Mouse (Mus musculus) layer of hippocampus, postnatal 25 days (tissue): ENCODE data around the gene Olfr178. TPM values are rescaled to one million over a fixed set of nuclear protein-coding genes. Genes with fewer than 3 reads are reported as not detected.

ENCODE experiments used
- DNase-seq, 2 experiments: peaks; one replicate each; pipeline ENCODE4 v3.0.0; 2022; ENCODE audit warnings: mixed read lengths in 2 of 2, low spot score in 1 of 2; ENCODE audit errors: extremely low spot score in 1 of 2
- total RNA-seq, 2 experiments: library from RNA; stranded (reverse); gene quantifications; 2 replicates each; pipeline ENCODE4 v1.2.3; 2021

The Olfr178 gene
- total RNA-seq, result not detected

- no peak for DNase-seq
Measured at GRCm38 (mm10) chr16:58891963-58892362, at the start of gene Olfr178. Gene Olfr178 (minus strand): TSS chr16:58892063.

- DNase-seq, result no peak
Measured at GRCm38 (mm10) chr16:58929292-58929691, 37.4 kb upstream of the Olfr178 start, which contains the start of gene Olfr180. Gene Olfr180 (minus strand): TSS chr16:58929392.

DNA sequence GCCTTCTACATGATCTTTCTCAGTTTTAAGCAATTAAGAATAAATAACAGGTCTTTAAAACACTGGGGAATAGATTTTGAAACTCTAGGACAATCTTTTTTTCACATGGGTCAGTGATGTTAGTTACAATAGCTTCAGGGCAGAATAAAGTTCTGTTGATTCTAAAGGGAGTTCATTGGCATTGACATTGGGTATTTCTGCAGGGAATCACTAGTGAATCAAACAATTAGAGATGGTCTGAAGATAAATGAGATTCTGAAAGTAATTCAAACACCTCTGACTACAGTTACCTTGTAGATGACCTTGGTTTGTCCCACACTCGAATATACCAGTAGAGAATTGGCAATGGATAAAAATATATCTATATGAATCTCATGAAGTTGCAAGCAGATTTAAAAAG lies 36.8 kb upstream of the Olfr178 start, which contains the start of gene Olfr181:
Gene Olfr181, minus strand, starts transcription at position 101 of the 400 bp plus-strand sequence.
- no peak for DNase-seq

GRCm38 (mm10) chr16:58884416-58884815 lies 7.4 kb downstream of the Olfr178 start:
- no peak for DNase-seq

DNA sequence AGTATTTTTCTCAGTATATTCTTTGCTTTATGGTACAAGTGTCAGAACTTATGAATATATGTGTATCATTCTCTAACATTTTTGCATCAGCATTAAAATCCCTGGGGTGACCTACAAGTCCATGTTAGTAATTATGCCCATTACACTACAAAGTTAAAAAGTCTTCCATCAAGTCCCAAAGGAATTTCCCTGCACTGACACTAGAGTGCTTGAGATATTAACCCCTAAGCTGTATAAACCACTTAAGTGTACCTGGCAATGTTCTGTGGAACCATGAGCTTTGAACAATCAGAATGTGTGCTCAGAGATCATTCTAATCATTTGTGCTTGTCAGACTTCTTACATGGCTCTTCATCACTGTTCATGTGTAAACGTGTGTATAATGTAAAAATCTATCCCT lies 17.2 kb downstream of the Olfr178 start, which contains the start of gene Olfr177:
Gene Olfr177, minus strand, starts transcription at position 101 of the 400 bp plus-strand sequence.
- no peak for DNase-seq

- no peak for DNase-seq
Measured at GRCm38 (mm10) chr16:58861479-58861878, 30.4 kb downstream of the Olfr178 start.

- no peak for DNase-seq
Measured at GRCm38 (mm10) chr16:58860032-58860737, 31.7 kb downstream of the Olfr178 start.

Other genes with a start within 250 kb of the Olfr178 start
- gene Cpox, start 221.8 kb downstream of the Olfr178 start, total RNA-seq, result 10 to 100 TPM; 52.1 to 53.7 TPM
- not detected for gene Gpr15, start 173.0 kb downstream of the Olfr178 start, total RNA-seq
- 100 to 1,000 TPM in 1 of 2 experiments, 10 to 100 TPM in 1; 82.0 to 100 TPM for gene Cldnd1, start 164.2 kb downstream of the Olfr178 start, total RNA-seq
- not detected for gene Olfr172, start 128.9 kb downstream of the Olfr178 start, total RNA-seq
- gene Olfr173, start 91.8 kb downstream of the Olfr178 start, total RNA-seq, result not detected
- gene Olfr175-ps1, start 65.3 kb downstream of the Olfr178 start, total RNA-seq, result not detected
- not detected for gene Olfr177, start 17.3 kb downstream of the Olfr178 start, total RNA-seq
- gene Olfr181, start 36.7 kb upstream of the Olfr178 start, total RNA-seq, result not detected
- gene Olfr180, start 37.3 kb upstream of the Olfr178 start, total RNA-seq, result not detected
- not detected for gene Olfr183, start 103.3 kb upstream of the Olfr178 start, total RNA-seq
- not detected for gene Olfr186, start 138.2 kb upstream of the Olfr178 start, total RNA-seq
- gene Olfr187, start 147.7 kb upstream of the Olfr178 start, total RNA-seq, result not detected
- not detected for gene Olfr190, start 185.9 kb upstream of the Olfr178 start, total RNA-seq
- not detected for gene Olfr191, start 197.8 kb upstream of the Olfr178 start, total RNA-seq
- gene Olfr193, start 219.8 kb upstream of the Olfr178 start, total RNA-seq, result not detected
- not detected for gene Olfr194, start 229.0 kb upstream of the Olfr178 start, total RNA-seq